Mouse (Mus musculus): ENCODE data around the gene Zc3h15. TPM values are rescaled to one million over a fixed set of nuclear protein-coding genes. Genes with fewer than 3 reads are reported as not detected.

The Zc3h15 gene
- polyA plus RNA-seq, 2 experiments: 97.1 to 110 TPM

DNA sequence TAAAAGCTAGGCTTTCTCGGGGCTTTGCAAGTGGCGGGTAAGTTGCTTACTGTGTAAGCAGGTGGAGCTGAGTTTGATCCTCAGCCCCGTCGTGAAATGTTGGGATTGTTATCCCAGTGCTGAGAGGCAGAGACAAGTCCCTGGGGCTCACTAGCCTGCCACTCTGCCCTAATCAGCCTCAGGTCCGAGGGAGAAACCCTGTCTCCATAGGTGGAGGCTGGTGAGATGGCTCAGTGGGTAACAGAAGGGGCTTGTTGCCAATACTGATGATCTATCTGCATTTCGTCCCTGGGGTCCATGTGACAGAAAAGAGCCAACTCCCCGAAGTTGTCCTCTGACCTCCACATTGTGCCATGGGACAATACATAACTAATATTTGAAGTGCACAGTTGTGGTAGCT lies 30.2 kb downstream of the Zc3h15 start:
- no peak for TF ChIP-seq POLR2A (IDR thresholded peaks at IDR 0.05; ENCODE audit: borderline replicate concordance, extremely low read depth, insufficient read depth, insufficient read length)
- H3K27ac ChIP-seq (replicated peaks; ENCODE audit: low read depth, low read length): no peak overlapping the region
- peaks cover 5% of the 10 kb centered on the region; the same call in 1 of the 2 replicates for H3K4me1 ChIP-seq (ENCODE audit: control insufficient read depth, insufficient read depth, low read length)
- H3K4me2 ChIP-seq (replicated peaks; ENCODE audit: low read depth, low read length, severe bottlenecking): no peak overlapping the region
- ATAC-seq (ENCODE audit: low FRiP score, low read depth) (no peak), DNase-seq (ENCODE audit: low spot score) (no peak)
- 84% methylated on average over 7 of the region's 7 CpGs for WGBS
- peaks cover 11% of the 10 kb centered on the region for H3K36me3 ChIP-seq (ENCODE audit: control insufficient read depth, insufficient read depth, low read length)
- no peaks in the 10 kb centered on the region for H3K9me3 ChIP-seq (ENCODE audit: control insufficient read depth, low read length)
- no peak overlapping the region for H3K4me3 ChIP-seq (replicated peaks; ENCODE audit: low read length)
- no peaks in the 10 kb centered on the region for H3K27me3 ChIP-seq (ENCODE audit: control insufficient read depth, insufficient read depth, low read length)
- no peak overlapping the region for H3K9ac ChIP-seq (ENCODE audit: low read depth, low read length, severe bottlenecking)

DNA sequence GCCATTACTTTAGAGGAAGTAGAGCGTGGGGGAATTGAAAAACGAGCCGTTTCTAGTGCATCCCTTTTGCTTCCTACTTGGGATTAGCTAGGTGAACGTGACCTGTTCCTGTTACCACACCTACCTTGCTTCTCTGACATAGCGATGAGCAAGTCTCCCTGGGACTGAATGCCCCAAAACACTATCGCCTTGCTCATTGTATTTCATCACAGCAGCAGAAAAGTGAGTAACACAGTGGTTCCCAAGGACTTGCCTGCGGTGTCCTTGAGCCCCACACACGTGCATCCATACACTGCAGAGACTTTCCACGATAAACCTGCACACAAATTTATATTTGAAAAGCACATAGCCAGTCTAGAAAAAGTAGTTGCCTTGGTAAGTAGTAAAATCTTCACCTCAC lies 30.7 kb downstream of the Zc3h15 start:
- no peak for ATAC-seq (ENCODE audit: low FRiP score, low read depth)
- H3K4me2 ChIP-seq (replicated peaks; ENCODE audit: low read depth, low read length, severe bottlenecking): no peak overlapping the region
- H3K9ac ChIP-seq (ENCODE audit: low read depth, low read length, severe bottlenecking): no peak overlapping the region
- H3K4me3 ChIP-seq (replicated peaks; ENCODE audit: low read length): no peak overlapping the region
- no peak overlapping the region for H3K27ac ChIP-seq (replicated peaks; ENCODE audit: low read depth, low read length)
- 82% methylated on average over 9 of the region's 9 CpGs for WGBS
- H3K4me1 ChIP-seq (ENCODE audit: control insufficient read depth, insufficient read depth, low read length): peaks cover 5% of the 10 kb centered on the region; the same call in 1 of the 2 replicates
- DNase-seq (ENCODE audit: low spot score): no peak
- H3K27me3 ChIP-seq (ENCODE audit: control insufficient read depth, insufficient read depth, low read length): no peaks in the 10 kb centered on the region
- no peaks in the 10 kb centered on the region for H3K9me3 ChIP-seq (ENCODE audit: control insufficient read depth, low read length)
- no peak for TF ChIP-seq POLR2A (IDR thresholded peaks at IDR 0.05; ENCODE audit: borderline replicate concordance, extremely low read depth, insufficient read depth, insufficient read length)
- peaks cover 11% of the 10 kb centered on the region for H3K36me3 ChIP-seq (ENCODE audit: control insufficient read depth, insufficient read depth, low read length)

DNA sequence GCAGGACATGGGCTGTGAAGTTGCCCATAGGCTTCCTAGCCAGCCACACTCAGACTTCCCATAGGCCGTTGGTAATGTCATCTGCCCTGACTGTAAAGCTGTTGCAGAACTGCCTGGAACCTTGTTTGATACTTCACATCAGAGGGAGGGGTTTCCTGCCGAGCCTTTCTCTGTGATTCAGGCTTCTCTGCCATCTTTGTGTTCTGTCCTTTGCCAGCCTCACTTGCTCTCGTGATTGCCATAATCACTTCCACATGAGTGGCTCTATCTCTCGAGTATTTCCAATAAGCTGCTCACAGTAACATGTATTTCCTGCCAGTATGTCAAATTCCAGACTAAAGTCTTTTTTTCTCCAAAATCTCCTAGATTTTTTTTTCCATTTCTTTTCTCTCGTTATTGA lies 31.4 kb downstream of the Zc3h15 start:
- H3K4me3 ChIP-seq (replicated peaks; ENCODE audit: low read length): no peak overlapping the region
- no peak for DNase-seq (ENCODE audit: low spot score)
- ATAC-seq (ENCODE audit: low FRiP score, low read depth): no peak

DNA sequence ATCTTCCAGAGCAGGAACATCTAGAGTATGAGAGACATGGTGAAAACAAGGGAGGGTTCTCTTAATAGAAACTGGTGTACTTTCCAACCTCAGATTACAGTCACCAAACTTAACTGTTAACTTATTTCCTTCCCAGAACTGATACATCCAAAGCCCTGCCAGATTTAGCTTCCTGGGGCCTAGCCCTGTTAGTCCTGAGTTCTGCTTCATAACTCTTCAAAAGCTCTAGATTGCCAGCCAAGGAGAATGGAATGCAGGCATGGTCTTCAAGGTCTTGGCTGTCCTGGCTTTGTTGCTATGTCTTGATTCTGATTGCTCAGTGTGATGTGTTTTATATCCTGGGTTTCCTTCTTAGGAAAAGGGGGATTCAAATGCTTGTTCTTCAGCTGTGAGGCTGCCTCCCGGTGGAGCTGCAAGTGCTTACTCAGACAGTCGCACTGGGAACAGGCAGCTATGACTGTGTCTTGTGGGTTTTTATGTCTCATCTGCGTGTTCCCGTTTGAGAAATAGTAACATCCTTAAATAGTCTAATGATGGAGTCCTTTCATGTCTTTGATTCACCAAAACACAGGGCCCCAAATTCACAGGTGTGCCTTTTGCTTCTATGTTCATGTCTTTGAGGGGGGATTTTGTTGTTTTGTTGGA lies 32.1 kb downstream of the Zc3h15 start:
- DNase-seq (ENCODE audit: low spot score): no peak
- no peaks in the 10 kb centered on the region for H3K27me3 ChIP-seq (ENCODE audit: control insufficient read depth, insufficient read depth, low read length)
- peak overlapping the region; percentile 33 for H3K27ac ChIP-seq (replicated peaks; ENCODE audit: low read depth, low read length)
- no peak overlapping the region for H3K4me2 ChIP-seq (replicated peaks; ENCODE audit: low read depth, low read length, severe bottlenecking)
- H3K4me3 ChIP-seq (replicated peaks; ENCODE audit: low read length): no peak overlapping the region
- WGBS: 70% methylated on average over 4 of the region's 4 CpGs
- H3K36me3 ChIP-seq (ENCODE audit: control insufficient read depth, insufficient read depth, low read length): peaks cover 11% of the 10 kb centered on the region
- H3K9ac ChIP-seq (ENCODE audit: low read depth, low read length, severe bottlenecking): no peak overlapping the region
- no peaks in the 10 kb centered on the region for H3K9me3 ChIP-seq (ENCODE audit: control insufficient read depth, low read length)
- TF ChIP-seq POLR2A (IDR thresholded peaks at IDR 0.05; ENCODE audit: borderline replicate concordance, extremely low read depth, insufficient read depth, insufficient read length): no peak
- H3K4me1 ChIP-seq (ENCODE audit: control insufficient read depth, insufficient read depth, low read length): peaks cover 5% of the 10 kb centered on the region; the same call in 1 of the 2 replicates
- ATAC-seq (ENCODE audit: low FRiP score, low read depth): no peak

More for the DNA sequence above, 31.4 kb downstream of the Zc3h15 start:
- Histone ChIP-seq H3K4me1 (ENCODE audit: control insufficient read depth, insufficient read depth, low read length) (peaks cover 5% of the 10 kb centered on the region; the same call in 1 of the 2 replicates), H3K9ac (ENCODE audit: low read depth, low read length, severe bottlenecking) (no peak overlapping the region), H3K9me3 (ENCODE audit: control insufficient read depth, low read length) (no peaks in the 10 kb centered on the region), H3K27ac (replicated peaks; ENCODE audit: low read depth, low read length) (peak overlapping the region; percentile 33; the same call in 1 of the 2 replicates), H3K27me3 (ENCODE audit: control insufficient read depth, insufficient read depth, low read length) (no peaks in the 10 kb centered on the region), H3K4me2 (replicated peaks; ENCODE audit: low read depth, low read length, severe bottlenecking) (no peak overlapping the region), H3K36me3 (ENCODE audit: control insufficient read depth, insufficient read depth, low read length) (peaks cover 11% of the 10 kb centered on the region)
- 26% methylated on average over 5 of the region's 5 CpGs for WGBS
- TF ChIP-seq POLR2A (IDR thresholded peaks at IDR 0.05; ENCODE audit: borderline replicate concordance, extremely low read depth, insufficient read depth, insufficient read length): no peak

DNA sequence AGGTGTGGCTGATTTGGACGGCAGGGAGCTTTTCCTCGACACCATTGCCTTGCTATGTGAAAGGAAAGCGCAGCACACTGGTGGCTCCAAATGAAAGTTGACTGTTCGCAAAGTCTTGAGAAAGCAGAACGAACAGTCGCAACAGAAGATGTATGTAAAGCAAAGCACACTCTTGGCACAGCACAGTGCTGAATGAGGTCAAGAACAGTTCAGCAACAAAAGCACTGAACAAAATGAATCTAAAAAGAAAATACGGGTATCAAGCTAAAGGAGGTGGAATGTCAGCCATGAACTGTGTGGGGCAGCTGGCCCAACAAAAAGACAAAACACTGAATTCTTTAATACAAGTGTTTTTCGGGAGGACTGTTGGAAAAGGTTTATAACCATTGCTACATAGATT lies 37.1 kb downstream of the Zc3h15 start:
- 78% methylated on average over 8 of the region's 8 CpGs for WGBS
- Histone ChIP-seq H3K4me3 (replicated peaks; ENCODE audit: low read length) (no peak overlapping the region), H3K27ac (replicated peaks; ENCODE audit: low read depth, low read length) (no peak overlapping the region), H3K36me3 (ENCODE audit: control insufficient read depth, insufficient read depth, low read length) (no peaks in the 10 kb centered on the region), H3K4me1 (ENCODE audit: control insufficient read depth, insufficient read depth, low read length) (no peaks in the 10 kb centered on the region), H3K4me2 (replicated peaks; ENCODE audit: low read depth, low read length, severe bottlenecking) (no peak overlapping the region), H3K9me3 (ENCODE audit: control insufficient read depth, low read length) (no peaks in the 10 kb centered on the region), H3K9ac (ENCODE audit: low read depth, low read length, severe bottlenecking) (no peak overlapping the region), H3K27me3 (ENCODE audit: control insufficient read depth, insufficient read depth, low read length) (no peaks in the 10 kb centered on the region)
- DNase-seq (ENCODE audit: low spot score) (no peak), ATAC-seq (ENCODE audit: low FRiP score, low read depth) (no peak)
- no peak for TF ChIP-seq POLR2A (IDR thresholded peaks at IDR 0.05; ENCODE audit: borderline replicate concordance, extremely low read depth, insufficient read depth, insufficient read length)
